ENCODE assay signal across 12 mouse cellular contexts in the genomic region with DNA sequence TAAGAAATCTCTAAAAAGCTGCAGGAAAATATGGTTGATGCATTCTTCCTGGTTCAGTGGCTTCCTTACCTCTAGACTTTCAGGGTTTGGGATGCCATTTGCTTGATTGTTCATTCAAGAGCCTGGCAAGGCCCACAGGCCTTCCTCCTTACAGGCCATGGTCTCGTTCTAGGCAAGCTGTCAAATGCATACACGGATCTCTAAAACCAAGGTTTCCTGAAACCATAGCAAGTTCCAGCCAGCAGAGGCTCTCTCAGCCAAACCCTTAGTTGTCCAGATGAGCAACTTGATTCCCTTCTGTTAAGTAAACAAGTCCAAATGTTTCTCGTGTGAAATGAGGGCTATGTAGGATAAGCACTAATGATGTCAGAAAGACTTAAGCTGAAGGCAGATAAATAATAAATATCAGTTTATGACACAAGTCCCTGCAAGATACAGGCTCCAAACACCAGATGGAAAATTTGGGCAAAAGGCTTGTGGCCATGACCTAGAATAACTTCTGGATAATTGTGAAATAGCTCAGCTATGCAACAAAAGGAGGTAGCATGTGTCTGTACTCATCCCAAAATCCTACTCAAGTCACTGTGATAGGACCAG. TPM values are rescaled to one million over a fixed set of nuclear protein-coding genes. Genes with fewer than 3 reads are reported as not detected.
A peak's percentile ranks its signal among the peaks of the same experiment; 100 is the strongest.
DNase-seq lines count a peak whose midpoint lies in the region; ATAC-seq lines count a peak whose summit lies in the region.
"Had no signal": no experiment of that assay in that cellular context is flagged by ENCODE, and none has a peak within 500 bp of the region (broad histone marks: within the 10 kb centered on the region; RNA-seq: fewer than 3 reads in every experiment).

No protein-coding gene starts in this region.

- H3K27ac ChIP-seq in kidney, embryonic 16.5 days (ENCODE audit: low read length) = no peak overlapping the region
- no peak overlapping the region for H3K27ac ChIP-seq in forebrain, embryonic 10.5 days
- H3K27ac ChIP-seq: limb, embryonic 12.5 days had no signal

- H3K4me2 ChIP-seq in kidney, embryonic 16.5 days (replicated peaks; ENCODE audit: low read depth, low read length) = no peak overlapping the region
- H3K4me2 ChIP-seq: limb, embryonic 12.5 days had no signal

- ATAC-seq in kidney, embryonic 16.5 days (ENCODE audit: low FRiP score, low TSS enrichment) = no peak
- ATAC-seq: forebrain, embryonic 14.5 days had no signal

- intact Hi-C loops in heart, postnatal 36 days (cut with DNase I) = no loop called here

- H3K9me3 ChIP-seq in kidney, embryonic 16.5 days (ENCODE audit: low read length) = no peaks in the 10 kb centered on the region
- no peaks in the 10 kb centered on the region for H3K9me3 ChIP-seq in forebrain, embryonic 10.5 days
- H3K9me3 ChIP-seq: limb, embryonic 12.5 days; megakaryocyte, embryonic 14.5 days had no signal

- WGBS in kidney, embryonic 16.5 days = 36% methylated on average over 3 of the region's 3 CpGs
- 83% methylated on average over 3 of the region's 3 CpGs for WGBS in forebrain, embryonic 10.5 days

- no peaks in the 10 kb centered on the region for H3K27me3 ChIP-seq in kidney, embryonic 16.5 days (ENCODE audit: insufficient read depth, low read length)
- no peaks in the 10 kb centered on the region for H3K27me3 ChIP-seq in forebrain, embryonic 10.5 days (ENCODE audit: poor library complexity, severe bottlenecking)
- H3K27me3 ChIP-seq: limb, embryonic 12.5 days; megakaryocyte, embryonic 14.5 days had no signal

- H3K4me1 ChIP-seq in kidney, embryonic 16.5 days (ENCODE audit: insufficient read depth, low read length) = no peaks in the 10 kb centered on the region
- H3K4me1 ChIP-seq in forebrain, embryonic 10.5 days = no peaks in the 10 kb centered on the region
- H3K4me1 ChIP-seq: limb, embryonic 12.5 days had no signal

- peak; percentile 54 for DNase-seq in adrenal gland, adult 2 months
- DNase-seq in adrenal gland, postnatal 14 days = no peak
- peak; percentile 1 for DNase-seq in kidney, postnatal 14 days
- DNase-seq in Muller cell, postnatal 12 days (ENCODE audit: inconsistent ontology term) = peak; percentile 3
- peak; percentile 6 to 14 for DNase-seq in heart, postnatal 36 days
- DNase-seq in forebrain, embryonic 10.5 days (ENCODE audit: extremely low spot score, low spot score) = no peak
- DNase-seq in neural tube, embryonic 10.5 days (ENCODE audit: extremely low spot score, low spot score) = no peak
- DNase-seq: cerebellum, adult 2 months had no signal

- no peaks in the 10 kb centered on the region for H3K36me3 ChIP-seq in kidney, embryonic 16.5 days (ENCODE audit: insufficient read depth, low read length)
- H3K36me3 ChIP-seq in forebrain, embryonic 10.5 days (replicated peaks) = no peaks in the 10 kb centered on the region
- H3K36me3 ChIP-seq: limb, embryonic 12.5 days had no signal

- H3K9ac ChIP-seq in kidney, embryonic 16.5 days (replicated peaks; ENCODE audit: low read length) = no peak overlapping the region
- H3K9ac ChIP-seq: limb, embryonic 12.5 days had no signal

- H3K4me3 ChIP-seq in kidney, embryonic 16.5 days (ENCODE audit: low read length) = no peak overlapping the region
- H3K4me3 ChIP-seq in forebrain, embryonic 10.5 days = no peak overlapping the region
- H3K4me3 ChIP-seq: limb, embryonic 12.5 days had no signal

RNA-seq across cellular contexts. Expression of gene Gda, which starts 34.0 kb away (rescaled TPM):
- total RNA-seq in adrenal gland, adult 2 months (2021) = 10 to 100 TPM in 1 of 2 experiments, 1 to 10 TPM in 1; 10.0 to 13.3 TPM
- 9.6 and 11.6 TPM in 2 replicates for polyA plus RNA-seq in adrenal gland, adult 2 months (2012; rRNA removed)
- total RNA-seq in adrenal gland, postnatal 14 days (2021) = 9.9 and 10.1 TPM in 2 replicates
- polyA plus RNA-seq in kidney, embryonic 16.5 days (2015; fragmentation: Nextera tagmentation; extraction: Ambion mirVana) = 0.06 and 0.19 TPM in 2 replicates
- 10 to 100 TPM; 14.8 to 18.6 TPM for total RNA-seq in heart, postnatal 36 days (2021)
- not detected in 2 replicates for polyA plus RNA-seq in forebrain, embryonic 10.5 days (2016; fragmentation: Nextera tagmentation; extraction: Ambion mirVana)
- polyA plus RNA-seq: limb, embryonic 12.5 days had no signal

Comparison
In these comparisons a context has a peak if more than half of its experiments do, and no peak if none do; other contexts are left out.
1. DNase-seq: peak in adrenal gland, adult 2 months (single experiment), kidney, postnatal 14 days (single experiment), Muller cell, postnatal 12 days (single experiment) and heart, postnatal 36 days (2 of 2); none in adrenal gland, postnatal 14 days (single experiment), forebrain, embryonic 10.5 days (single experiment) and neural tube, embryonic 10.5 days (single experiment).